Mouse (Mus musculus) kidney, embryonic 14.5 days (tissue): ENCODE measurements around the gene Tspan4. TPM values are rescaled to one million over a fixed set of nuclear protein-coding genes. Genes with fewer than 3 reads are reported as not detected.

Source experiments
- ATAC-seq: fragments of 200-750 bp; cut with Nextera tagmentation; 2 replicates; pipeline ENCODE4 v1.8.0; 2017; ENCODE audit warnings: moderate number of reproducible peaks, mild to moderate bottlenecking, moderate TSS enrichment, moderate library complexity; ENCODE audit not compliant: low FRiP score, low TSS enrichment
- H3K27ac ChIP-seq: fragments of 300-500 bp; sonication (generic); 2 replicates; pipeline ENCODE4 v1.5.1; 2014; ENCODE audit warnings: low read depth, mild to moderate bottlenecking, low read length, moderate library complexity, mixed read lengths
- H3K27me3 ChIP-seq: fragments of 300-500 bp; sonication (generic); 2 replicates; pipeline ENCODE4 v1.6.1; 2014; ENCODE audit warnings: mild to moderate bottlenecking, low read length; ENCODE audit not compliant: control insufficient read depth, insufficient read depth
- H3K36me3 ChIP-seq: fragments of 300-500 bp; sonication (generic); 2 replicates; pipeline ENCODE4 v1.6.1; 2014; ENCODE audit warnings: low read length, mixed read lengths; ENCODE audit not compliant: control insufficient read depth, insufficient read depth
- H3K4me1 ChIP-seq: fragments of 300-500 bp; sonication (generic); 2 replicates; pipeline ENCODE4 v1.6.1; 2014; ENCODE audit warnings: low read length, mixed read lengths; ENCODE audit not compliant: control insufficient read depth, insufficient read depth
- H3K4me2 ChIP-seq: fragments of 300-500 bp; sonication (generic); replicated peaks from 2 replicates; pipeline ENCODE4 v1.6.1; 2014; ENCODE audit warnings: low read depth, mild to moderate bottlenecking, low read length
- H3K4me3 ChIP-seq: fragments of 300-500 bp; sonication (generic); 2 replicates; pipeline ENCODE4 v1.5.1; 2014; ENCODE audit warnings: mild to moderate bottlenecking, low read length
- H3K9ac ChIP-seq: fragments of 300-500 bp; sonication (generic); 2 replicates; pipeline ENCODE4 v1.6.1; 2014; ENCODE audit warnings: low read depth, mild to moderate bottlenecking, low read length, moderate library complexity
- H3K9me3 ChIP-seq: fragments of 300-500 bp; sonication (generic); 2 replicates; pipeline ENCODE4 v1.6.1; 2016; ENCODE audit warnings: low read length; ENCODE audit not compliant: control insufficient read depth
- WGBS: fragments of 180-500 bp; shearing (Covaris S2); extraction: QIAGEN DNeasy Blood & Tissue Kit; methylation state at CpG from one replicate; pipeline ENCODE4 v1.1.7; 2014; 5-methylcytosine and 5-hydroxymethylcytosine counted together
- polyA plus RNA-seq: library from polyadenylated mRNA; unstranded; fragments of >200 nt; fragmentation: Nextera tagmentation; extraction: Ambion mirVana; gene quantifications from 2 replicates; pipeline ENCODE4 v1.2.1, GENCODE M21; 2014

The Tspan4 gene
- polyA plus RNA-seq, 1 experiment from 2014 or later: 90.2 TPM

GRCm38 (mm10) chr7:141518296-141518695 is 43.3 kb downstream of the Tspan4 start:
- no peak overlapping the region for H3K9ac ChIP-seq
- H3K4me2 ChIP-seq: no peak overlapping the region
- H3K36me3 ChIP-seq: peaks cover 5% of the 10 kb centered on the region; the same call in 1 of the 2 replicates
- H3K9me3 ChIP-seq: no peaks in the 10 kb centered on the region
- 89% methylated on average over 5 of the region's 5 CpGs for WGBS
- no peaks in the 10 kb centered on the region for H3K4me1 ChIP-seq
- H3K27ac ChIP-seq: no peak overlapping the region
- H3K27me3 ChIP-seq: no peaks in the 10 kb centered on the region
- no peak overlapping the region for H3K4me3 ChIP-seq
- no peak for ATAC-seq

- peaks cover 5% of the 10 kb centered on the region; the same call in 1 of the 2 replicates for H3K36me3 ChIP-seq
- 76% methylated on average over 3 of the region's 3 CpGs for WGBS
- no peaks in the 10 kb centered on the region for H3K27me3 ChIP-seq
- H3K9ac ChIP-seq: no peak overlapping the region
- no peaks in the 10 kb centered on the region for H3K9me3 ChIP-seq
- H3K4me2 ChIP-seq: no peak overlapping the region
- no peak overlapping the region for H3K27ac ChIP-seq
- no peaks in the 10 kb centered on the region for H3K4me1 ChIP-seq
- no peak overlapping the region for H3K4me3 ChIP-seq
- ATAC-seq: no peak
Measured at GRCm38 (mm10) chr7:141518926-141519325, 43.9 kb downstream of the Tspan4 start.

GRCm38 (mm10) chr7:141519795-141520194 is 44.8 kb downstream of the Tspan4 start:
- H3K4me3 ChIP-seq: no peak overlapping the region
- 90% methylated on average over 1 of the region's 1 CpGs for WGBS
- H3K27ac ChIP-seq: no peak overlapping the region
- H3K4me2 ChIP-seq: no peak overlapping the region
- H3K9me3 ChIP-seq: no peaks in the 10 kb centered on the region
- no peaks in the 10 kb centered on the region for H3K4me1 ChIP-seq
- H3K9ac ChIP-seq: no peak overlapping the region
- H3K36me3 ChIP-seq: peaks cover 5% of the 10 kb centered on the region; the same call in 1 of the 2 replicates
- no peak for ATAC-seq
- no peaks in the 10 kb centered on the region for H3K27me3 ChIP-seq

GRCm38 (mm10) chr7:141523007-141523406 is 48.0 kb downstream of the Tspan4 start:
- Histone ChIP-seq H3K27me3 (no peaks in the 10 kb centered on the region), H3K4me2 (no peak overlapping the region), H3K4me1 (no peaks in the 10 kb centered on the region), H3K4me3 (no peak overlapping the region), H3K9ac (no peak overlapping the region; the same call in 1 of the 2 replicates), H3K27ac (no peak overlapping the region), H3K36me3 (peaks cover 13% of the 10 kb centered on the region), H3K9me3 (no peaks in the 10 kb centered on the region)
- no peak for ATAC-seq
- 44% methylated on average over 4 of the region's 4 CpGs for WGBS

- Histone ChIP-seq H3K4me2 (no peak overlapping the region), H3K4me3 (no peak overlapping the region), H3K36me3 (peaks cover 14% of the 10 kb centered on the region), H3K9ac (no peak overlapping the region), H3K9me3 (no peaks in the 10 kb centered on the region), H3K4me1 (no peaks in the 10 kb centered on the region), H3K27me3 (no peaks in the 10 kb centered on the region), H3K27ac (peak overlapping the region; percentile 47; the same call in 1 of the 2 replicates)
- 83% methylated on average over 4 of the region's 4 CpGs for WGBS
- ATAC-seq: no peak
Measured at GRCm38 (mm10) chr7:141524271-141524670, 49.2 kb downstream of the Tspan4 start.

- WGBS: 29% methylated on average over 6 of the region's 6 CpGs
- peak; percentile 89 for ATAC-seq
- Histone ChIP-seq H3K36me3 (peaks cover 19% of the 10 kb centered on the region), H3K9me3 (no peaks in the 10 kb centered on the region), H3K4me3 (no peak overlapping the region), H3K27me3 (no peaks in the 10 kb centered on the region), H3K9ac (no peak overlapping the region), H3K4me2 (no peak overlapping the region), H3K27ac (peak overlapping the region; percentile 47; the same call in 1 of the 2 replicates), H3K4me1 (no peaks in the 10 kb centered on the region)
Measured at GRCm38 (mm10) chr7:141524760-141525579, 49.9 kb downstream of the Tspan4 start.

GRCm38 (mm10) chr7:141525580-141525925 is 50.5 kb downstream of the Tspan4 start:
- Histone ChIP-seq H3K4me3 (no peak overlapping the region), H3K27me3 (no peaks in the 10 kb centered on the region), H3K4me2 (no peak overlapping the region), H3K27ac (no peak overlapping the region), H3K9me3 (no peaks in the 10 kb centered on the region), H3K9ac (no peak overlapping the region), H3K36me3 (peaks cover 19% of the 10 kb centered on the region), H3K4me1 (no peaks in the 10 kb centered on the region)
- ATAC-seq: no peak
- 91% methylated on average over 4 of the region's 4 CpGs for WGBS

GRCm38 (mm10) chr7:141535570-141535969 is 60.5 kb downstream of the Tspan4 start:
- H3K4me3 ChIP-seq: no peak overlapping the region
- no peak overlapping the region for H3K4me2 ChIP-seq
- H3K9me3 ChIP-seq: no peaks in the 10 kb centered on the region
- H3K4me1 ChIP-seq: peaks cover 12% of the 10 kb centered on the region
- no peaks in the 10 kb centered on the region for H3K36me3 ChIP-seq
- H3K27me3 ChIP-seq: no peaks in the 10 kb centered on the region
- 55% methylated on average over 1 of the region's 1 CpGs for WGBS
- ATAC-seq: no peak
- H3K27ac ChIP-seq: no peak overlapping the region
- H3K9ac ChIP-seq: no peak overlapping the region

- Histone ChIP-seq H3K27ac (peak overlapping the region; percentile 4; the same call in 1 of the 2 replicates), H3K27me3 (no peaks in the 10 kb centered on the region), H3K4me1 (peaks cover 12% of the 10 kb centered on the region), H3K9me3 (no peaks in the 10 kb centered on the region), H3K4me2 (peak overlapping the region; percentile 81), H3K36me3 (no peaks in the 10 kb centered on the region), H3K9ac (peak overlapping the region; percentile 70), H3K4me3 (peak overlapping the region; percentile 59)
- peak; percentile 30; the same call in 1 of the 2 replicates for ATAC-seq
- WGBS: 11% methylated on average over 18 of the region's 18 CpGs
Measured at GRCm38 (mm10) chr7:141538852-141539555, 64.0 kb downstream of the Tspan4 start.
